Mouse (Mus musculus): Measurements from ENCODE around the gene Irf2bp1.

DNA sequence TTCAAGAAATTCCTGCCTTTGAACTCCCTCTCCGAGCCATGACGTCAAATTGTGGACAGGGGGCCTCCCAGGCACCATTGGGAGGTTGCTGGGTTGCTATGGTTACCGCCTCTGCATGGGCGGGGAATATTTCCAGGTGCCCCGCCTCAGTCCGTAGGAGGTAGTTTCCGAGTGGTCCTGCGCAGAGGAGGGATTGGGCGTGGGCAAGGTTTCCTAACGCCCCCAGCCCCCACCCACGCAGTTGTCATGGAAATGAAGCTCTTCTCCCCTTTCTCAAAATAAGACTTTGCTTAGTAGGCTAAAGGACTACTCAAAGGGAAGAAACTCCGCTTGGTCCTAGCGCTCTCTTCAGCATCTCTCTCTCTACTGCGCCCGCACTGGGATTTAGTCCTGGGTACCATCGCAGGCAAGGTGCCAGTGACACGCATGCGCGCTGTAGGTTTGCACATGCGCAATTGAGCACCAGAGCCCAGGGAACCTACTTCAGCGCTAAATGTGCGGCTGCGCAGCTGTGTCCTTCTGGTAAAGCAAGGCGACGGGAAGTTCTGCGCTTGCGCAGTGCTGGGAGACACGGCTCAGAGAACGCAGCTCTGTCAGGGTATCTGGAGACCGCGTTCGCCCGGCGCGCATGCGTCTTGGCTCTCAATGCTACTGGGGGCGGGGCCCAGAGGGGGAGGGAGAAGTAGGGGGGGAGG, 13.1 kb upstream of the Irf2bp1 start, which contains the start of gene Mypop:
- TF ChIP-seq POLR2A (IDR thresholded peaks at IDR 0.05; ENCODE audit: insufficient read length, low read depth) (peak; percentile 39), TCF12 (IDR thresholded peaks at IDR 0.05; ENCODE audit: insufficient read depth, poor library complexity, severe bottlenecking) (no peak), MAX (IDR thresholded peaks at IDR 0.05; ENCODE audit: low read depth) (no peak), MYOG (IDR thresholded peaks at IDR 0.05; ENCODE audit: control insufficient read depth in 1 of 3, insufficient read depth in 1 of 3, insufficient read length in 2 of 3, low read depth in 2 of 3) (peak in 1 of 3 experiments; percentile 42), E2F4 (IDR thresholded peaks at IDR 0.05; ENCODE audit: insufficient read depth) (no peak), POLR2AphosphoS2 (IDR thresholded peaks at IDR 0.05; ENCODE audit: insufficient read length, low read depth) (no peak), USF1 (IDR thresholded peaks at IDR 0.05; ENCODE audit: low read depth) (no peak), MYOD1 (IDR thresholded peaks at IDR 0.05; ENCODE audit: control insufficient read depth in 1 of 3, insufficient read length in 2 of 3, low read depth in 2 of 3) (no peak), CEBPB (IDR thresholded peaks at IDR 0.05; ENCODE audit: insufficient read depth, poor library complexity, severe bottlenecking) (no peak), REST (IDR thresholded peaks at IDR 0.05; ENCODE audit: insufficient read depth, insufficient read length) (no peak), TCF3 (IDR thresholded peaks at IDR 0.05; ENCODE audit: insufficient read length, low read depth) (no peak)
